Mouse (Mus musculus) layer of hippocampus, postnatal 10 days (tissue): ENCODE measurements around the gene Itpkc. TPM values are rescaled to one million over a fixed set of nuclear protein-coding genes. Genes with fewer than 3 reads are reported as not detected.
"Not testable (repeated sequence)": the region's sequence is repeated elsewhere in the genome, so short reads cannot be mapped to it uniquely, and the experiment has no call there.

Source experiments
- DNase-seq, 2 experiments: peaks; one replicate each; pipeline ENCODE4 v3.0.0; 2021; ENCODE audit warnings: low spot score in 2 of 2
- long read RNA-seq: library from polyadenylated mRNA; stranded (forward); transcript quantifications from one replicate; pipeline ENCODE4 v2.0.0, GENCODE M21; 2023
- total RNA-seq, 2 experiments: library from RNA; stranded (reverse); gene quantifications; 2 replicates each; pipeline ENCODE4 v1.2.3; 2021

Gene Itpkc
- 10 to 100 TPM in 1 of 2 experiments, 1 to 10 TPM in 1; 9.5 to 10.8 TPM for total RNA-seq
- long read RNA-seq, transcript Itpkc-201 (7 exons, 3,247 nt): major isoform, 5 of 10 reads
- long read RNA-seq, partial matches to known transcripts: 0 of 10 reads
- long read RNA-seq, other reads (novel, unspliced or antisense): 5 of 10 reads

DNA sequence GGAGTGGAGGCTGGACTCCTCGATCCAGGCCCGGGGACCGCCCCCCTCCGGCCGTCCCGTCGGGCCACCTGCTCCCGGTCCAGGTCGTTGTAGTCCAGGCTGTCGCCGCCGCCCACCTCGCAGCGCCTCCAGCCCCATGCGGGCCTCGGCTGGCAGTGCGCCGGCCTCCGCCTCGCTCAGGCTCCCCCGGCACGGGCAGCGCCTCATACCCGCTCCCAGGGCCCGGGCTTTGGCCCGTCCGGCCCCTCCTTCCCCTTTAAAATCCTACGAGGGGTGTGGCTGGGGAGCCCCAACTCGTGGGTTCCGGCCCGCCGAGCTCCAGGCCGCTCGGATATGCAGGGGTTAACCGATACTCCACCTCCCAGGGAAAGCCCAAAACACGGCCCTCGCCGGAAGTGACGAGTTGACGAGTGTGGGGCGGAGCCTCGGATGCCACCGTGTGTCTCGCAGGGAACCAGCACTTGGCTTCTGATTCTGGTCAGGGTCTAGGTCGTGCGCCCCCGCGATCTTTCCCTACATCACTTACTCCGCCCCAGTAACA is at the start of gene Itpkc:
TSS of gene Itpkc (minus strand) at position 381 of the 541 bp plus-strand sequence.
- DNase-seq: peak; percentile 91 to 92

DNA sequence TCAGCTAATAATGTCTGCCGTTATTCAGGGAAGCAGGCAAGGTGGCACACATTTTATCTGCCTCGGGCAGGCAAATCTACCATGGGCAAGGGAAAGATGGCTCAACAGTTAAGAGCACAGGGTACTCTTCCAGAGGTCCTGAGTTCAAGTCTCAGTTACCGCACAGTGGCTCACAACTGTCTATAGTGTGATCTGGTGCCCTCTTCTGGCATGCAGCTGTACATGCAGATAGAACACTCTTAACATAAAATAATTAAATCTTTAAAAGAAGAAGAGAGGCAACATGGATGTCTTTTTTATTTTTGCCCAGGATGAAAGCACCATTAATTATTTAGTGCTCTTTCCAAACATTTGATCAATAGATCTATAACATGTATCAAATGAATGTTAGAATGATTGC is 48.7 kb upstream of the Itpkc start:
- DNase-seq: no peak

DNA sequence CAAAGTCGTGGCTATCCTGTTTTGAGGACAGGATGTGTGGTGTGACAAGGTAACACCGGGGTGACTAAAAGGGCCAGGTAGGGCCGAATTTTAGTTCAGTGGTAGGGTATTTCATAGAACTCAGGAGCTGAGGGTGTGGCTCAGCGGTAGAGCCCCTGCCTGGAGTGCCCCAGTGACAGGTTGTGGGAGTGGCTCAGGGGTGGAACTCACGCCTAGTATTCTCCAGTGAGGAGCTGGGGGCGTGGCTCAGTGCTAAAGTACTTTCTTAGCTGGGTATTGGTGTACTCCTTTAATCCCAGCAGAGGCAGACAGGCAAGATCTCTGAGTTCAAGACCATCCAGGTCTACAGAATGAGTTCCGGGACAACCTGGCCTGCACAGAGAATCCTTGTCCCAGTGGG is 47.6 kb upstream of the Itpkc start:
- no peak for DNase-seq

DNA sequence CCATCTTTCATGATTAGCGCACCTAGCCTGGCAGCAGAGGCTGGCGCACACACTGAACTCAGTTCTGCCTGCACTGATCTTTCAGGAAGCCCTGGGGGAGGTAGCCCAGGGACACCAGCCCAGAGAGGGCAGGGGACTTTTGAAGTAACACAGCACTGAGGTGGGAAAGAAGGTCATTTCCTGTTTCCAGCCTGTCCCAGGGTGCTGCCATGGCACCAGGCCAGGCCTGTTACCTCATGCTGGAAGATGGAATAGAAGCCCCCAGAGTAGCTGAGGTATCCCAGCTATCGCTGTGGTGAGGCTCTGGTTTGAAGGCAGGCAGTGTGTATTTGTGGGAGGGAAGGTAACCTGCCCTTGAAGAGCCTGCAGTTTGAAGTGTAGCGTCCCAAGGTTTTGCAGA is 46.5 kb upstream of the Itpkc start:
- no peak for DNase-seq

DNA sequence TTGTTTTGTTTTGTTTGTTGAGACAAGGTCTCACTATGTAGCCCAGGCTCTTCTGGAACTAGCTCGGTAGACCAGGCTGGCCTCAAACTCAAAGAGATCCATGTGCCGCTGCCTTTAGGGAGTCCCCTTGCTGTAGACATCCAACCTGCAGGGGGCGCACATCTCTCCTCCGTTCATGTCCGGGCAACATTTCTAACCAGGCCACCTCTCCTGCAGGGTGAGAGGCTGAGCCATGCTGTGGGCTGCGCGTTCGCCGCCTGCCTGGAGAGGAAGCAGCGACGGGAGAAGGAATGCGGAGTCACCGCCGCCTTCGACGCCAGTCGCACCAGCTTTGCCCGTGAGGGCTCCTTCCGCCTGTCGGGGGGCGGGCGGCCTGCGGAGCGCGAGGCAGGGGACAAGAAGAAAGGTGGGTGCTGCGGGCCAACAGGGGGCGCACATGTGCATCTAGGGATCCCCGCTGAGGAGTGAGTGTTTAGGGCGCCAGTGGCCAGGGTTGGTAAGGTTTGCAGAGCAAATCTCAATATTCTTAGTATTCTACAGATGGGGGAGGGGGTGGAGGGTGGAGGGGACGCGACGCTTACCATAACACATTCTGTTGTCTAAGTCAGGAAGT is 45.4 kb upstream of the Itpkc start:
- DNase-seq: no peak

DNA sequence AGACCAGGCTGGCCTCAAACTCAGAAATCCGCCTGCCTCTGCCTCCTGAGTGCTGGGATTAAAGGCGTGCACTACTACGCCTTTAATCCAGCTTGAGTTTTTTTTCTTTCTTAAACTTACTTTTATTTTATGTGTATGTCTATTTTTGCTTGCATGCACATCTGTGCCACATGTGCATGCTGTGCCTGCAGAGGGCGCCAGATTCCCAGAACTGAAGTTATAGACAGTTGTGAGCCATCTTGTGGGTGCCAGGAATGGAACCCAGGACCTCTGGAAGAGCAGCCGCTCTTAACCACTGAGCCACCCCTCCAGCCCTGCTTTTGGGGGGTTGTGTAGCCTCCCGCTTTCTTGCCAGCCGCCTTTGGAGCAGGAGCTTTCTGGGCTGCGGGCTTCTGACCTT is 43.0 kb upstream of the Itpkc start:
- DNase-seq: no peak

DNA sequence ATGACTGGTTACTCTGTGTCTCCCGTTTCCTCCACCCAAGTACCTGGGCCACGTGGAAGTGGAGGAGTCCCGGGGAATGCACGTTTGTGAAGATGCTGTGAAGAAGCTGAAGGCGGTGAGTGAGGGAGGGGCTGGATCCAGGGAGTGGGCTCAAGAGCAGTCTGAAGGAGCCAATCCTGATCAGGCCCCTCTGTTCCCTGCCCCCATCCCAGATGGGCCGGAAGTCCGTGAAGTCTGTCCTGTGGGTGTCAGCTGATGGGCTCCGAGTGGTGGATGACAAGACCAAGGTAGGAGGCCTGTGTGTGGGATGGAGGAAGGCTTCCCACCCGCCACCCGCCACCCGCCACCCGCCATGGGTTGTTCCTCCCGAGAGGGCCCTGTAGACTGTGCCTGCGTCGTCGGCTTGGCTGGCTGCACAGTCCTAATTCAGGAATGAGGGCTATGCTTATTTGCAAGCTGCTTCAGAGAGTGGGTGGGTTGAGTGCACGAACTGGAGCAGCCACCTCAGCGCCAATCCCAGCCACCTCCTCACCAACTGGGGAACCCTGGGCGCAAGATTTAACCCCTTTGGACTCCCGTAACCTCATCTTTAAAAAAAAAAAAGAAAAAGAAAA is 38.2 kb upstream of the Itpkc start:
- DNase-seq: no peak

DNA sequence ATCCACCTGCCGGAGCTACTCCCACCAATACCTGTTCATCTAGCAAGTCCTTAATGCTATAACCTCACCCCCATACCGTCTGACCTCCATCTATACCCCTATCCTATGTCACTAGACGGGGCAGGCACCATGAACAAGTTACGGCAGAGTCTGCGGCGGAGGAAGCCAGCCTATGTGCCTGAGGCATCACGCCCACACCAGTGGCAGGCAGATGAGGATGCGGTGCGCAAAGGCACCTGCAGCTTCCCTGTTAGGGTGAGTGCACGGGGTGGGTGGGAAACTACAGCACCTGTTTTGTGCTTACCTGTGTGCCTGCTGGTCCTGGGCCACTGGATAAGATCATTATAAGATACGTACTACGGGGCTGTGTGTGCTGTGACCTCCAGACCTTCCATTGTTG is 36.3 kb upstream of the Itpkc start:
- DNase-seq: no peak

DNA sequence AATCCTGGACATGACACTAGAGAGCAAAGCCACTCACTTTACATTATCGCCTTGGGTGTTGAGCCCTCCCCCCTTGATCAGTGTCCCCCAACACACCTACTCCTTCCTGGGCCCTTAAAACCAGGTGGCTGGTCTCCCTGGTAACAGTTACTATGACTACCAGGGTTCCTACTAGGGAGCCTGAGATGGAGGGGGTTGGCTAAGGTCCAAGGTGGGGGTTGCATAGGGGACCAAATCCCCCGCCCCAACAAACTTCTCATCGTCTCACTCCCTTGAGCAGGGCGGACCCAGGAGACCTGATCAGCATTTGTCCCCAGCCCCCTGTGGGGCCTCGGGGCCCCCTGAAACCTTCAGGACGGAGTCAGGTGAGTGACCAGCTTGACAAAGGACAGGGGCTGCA is 33.4 kb upstream of the Itpkc start:
- DNase-seq: no peak

DNA sequence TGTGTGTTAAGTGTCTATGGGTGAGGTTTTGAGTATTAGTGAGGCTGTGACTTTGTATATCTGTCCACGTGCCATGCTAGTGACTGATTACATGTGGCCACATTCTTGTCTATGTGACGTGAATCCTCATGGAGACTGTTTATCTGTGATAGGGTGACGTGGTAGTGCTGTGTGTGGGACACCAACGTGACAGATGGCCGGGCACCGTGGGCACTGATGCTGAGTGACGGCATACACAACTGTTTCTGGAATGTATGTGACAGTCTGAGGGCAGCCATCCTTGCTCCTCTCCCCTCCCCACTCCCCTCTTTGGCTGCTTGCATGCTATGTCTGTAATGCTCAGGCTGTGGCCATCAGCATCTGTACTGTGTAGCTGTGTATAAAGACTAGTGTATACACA is 32.4 kb upstream of the Itpkc start:
- DNase-seq: no peak

DNA sequence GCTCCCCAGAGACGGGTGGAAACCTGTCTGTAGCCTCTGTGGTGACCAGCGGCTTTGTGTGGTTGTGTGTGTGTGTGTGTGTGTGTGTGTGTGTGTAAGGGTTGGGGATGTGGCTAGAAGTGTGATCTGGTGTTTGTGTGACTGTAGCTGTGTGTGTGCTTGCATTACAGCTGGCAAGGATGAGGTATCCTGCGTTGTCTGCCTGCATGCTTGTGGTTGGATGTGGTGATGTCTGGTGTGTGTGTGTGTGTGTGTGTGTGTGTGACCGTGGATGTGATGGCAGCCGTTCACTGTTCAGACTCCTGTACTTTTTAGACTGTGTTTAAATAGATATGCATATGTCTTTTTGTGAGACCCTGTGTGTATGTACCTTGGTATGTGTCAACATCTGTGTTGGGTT is 31.3 kb upstream of the Itpkc start:
- DNase-seq: no peak

DNA sequence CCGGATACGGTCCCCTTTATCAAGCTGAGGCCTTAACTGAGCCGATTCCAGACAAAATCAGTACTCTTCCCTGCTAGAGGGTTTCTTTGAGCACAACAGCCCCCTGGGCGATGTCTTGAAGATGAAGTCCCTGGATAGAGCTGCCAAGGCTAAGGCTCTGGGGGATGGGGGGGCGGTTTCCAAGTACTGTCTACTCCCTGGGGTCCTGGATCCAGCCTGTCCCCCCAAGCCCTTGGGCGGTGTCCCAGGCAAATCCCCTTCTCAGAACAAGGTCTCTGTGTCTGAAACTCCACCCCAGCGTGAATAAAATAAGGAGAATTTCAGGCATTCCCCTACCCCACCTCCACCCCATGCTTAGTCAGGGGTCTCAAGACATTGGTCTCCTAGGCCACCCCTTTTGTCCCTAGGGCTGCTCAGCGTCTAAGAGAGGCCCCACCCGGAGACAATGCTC is 30.8 kb upstream of the Itpkc start:
- peak in 1 of 2 experiments; percentile 55 for DNase-seq

DNA sequence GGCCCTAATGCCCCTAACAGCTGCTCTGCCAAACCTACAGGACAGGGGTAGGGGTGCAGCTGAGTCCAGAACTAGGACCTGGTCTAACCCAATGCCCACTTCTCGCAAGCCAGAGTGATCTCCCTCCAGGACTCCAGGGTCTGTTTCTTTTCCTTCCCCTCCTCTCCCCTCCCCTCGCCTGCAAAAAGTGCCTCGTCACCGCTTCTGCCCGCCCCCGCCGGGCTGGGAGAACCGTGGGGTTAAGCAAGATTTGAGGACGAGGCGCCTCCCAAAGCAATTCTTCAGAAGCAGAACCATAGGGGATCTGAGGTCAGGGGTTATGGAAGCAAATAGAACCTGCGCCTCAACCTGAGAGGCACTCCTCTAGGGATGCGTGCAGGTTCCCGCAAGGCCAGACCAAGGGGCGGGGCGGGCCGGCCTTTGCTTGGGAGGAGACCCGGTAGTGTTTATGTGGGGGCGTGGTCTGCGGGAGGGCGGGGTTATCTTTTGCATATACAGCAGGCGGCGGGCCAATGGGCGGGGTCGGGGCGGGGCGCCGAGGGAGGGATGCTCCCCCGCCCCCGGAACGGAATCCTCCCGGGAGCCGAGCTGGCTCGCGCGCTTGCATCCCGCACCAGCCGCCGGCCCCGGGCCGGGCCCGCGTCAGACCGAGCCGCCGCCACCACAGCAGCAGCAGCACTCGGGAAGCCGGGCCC is 29.9 kb upstream of the Itpkc start, which contains the start of gene Numbl:
TSS of gene Numbl (plus strand) at position 229 of the 695 bp plus-strand sequence.
- DNase-seq: peak; percentile 87 to 93

DNA sequence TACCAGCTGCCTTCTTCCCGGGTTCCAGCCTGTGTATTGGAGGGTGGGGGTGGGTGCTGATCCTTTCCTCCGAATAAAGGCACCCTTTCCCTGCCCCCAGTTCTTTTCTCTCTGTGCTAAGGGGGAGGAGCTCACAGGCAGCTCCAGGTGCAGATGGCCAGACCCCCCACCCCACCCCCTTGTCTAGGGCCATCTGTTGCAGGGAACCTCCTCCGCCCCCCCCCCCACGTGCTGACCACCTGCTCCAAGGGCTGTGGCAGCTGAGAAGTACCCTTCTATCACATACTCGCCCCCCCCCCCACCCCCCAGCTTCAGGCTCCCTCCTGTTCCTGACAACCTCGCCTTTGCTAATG is 29.4 kb upstream of the Itpkc start:
- DNase-seq: no peak

DNA sequence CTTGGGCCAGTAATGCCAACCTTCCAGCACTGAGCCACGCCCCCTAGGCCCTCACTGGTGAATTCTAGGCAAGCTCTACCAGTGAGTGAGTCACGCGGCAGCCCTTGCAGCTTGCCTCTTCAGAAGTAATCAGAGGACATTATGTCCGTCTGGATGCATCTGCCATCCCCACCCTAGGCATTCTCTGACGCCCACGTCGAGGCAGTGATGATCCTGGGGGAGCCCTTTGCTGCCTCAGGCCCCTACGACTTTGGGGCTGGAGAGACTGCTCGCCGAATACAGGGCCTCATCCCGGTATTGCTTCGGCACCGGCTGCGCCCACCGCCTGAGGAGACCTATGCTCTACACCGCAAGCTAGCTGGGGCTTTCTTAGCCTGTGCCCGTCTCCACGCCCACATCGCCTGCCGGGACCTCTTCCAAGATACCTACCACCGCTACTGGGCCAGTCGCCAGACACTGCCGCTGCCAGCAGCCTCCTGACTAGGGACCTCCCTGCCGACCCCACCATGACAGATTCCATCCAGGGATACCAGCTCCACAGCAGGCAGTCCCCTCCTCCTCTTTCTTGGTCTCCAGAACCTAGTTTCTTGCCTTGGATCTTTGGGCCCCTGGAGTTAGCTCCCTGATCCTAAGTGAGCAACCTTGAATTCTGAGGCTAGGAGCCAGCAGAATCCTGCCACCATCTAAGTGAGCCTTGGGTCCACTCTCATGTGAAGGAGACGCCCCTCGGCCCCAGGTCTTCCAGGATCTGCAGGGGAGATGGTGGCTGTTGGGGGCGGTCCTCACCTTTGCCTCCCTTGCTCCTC is 28.8 kb upstream of the Itpkc start:
- peak; percentile 74 to 76 for DNase-seq

DNA sequence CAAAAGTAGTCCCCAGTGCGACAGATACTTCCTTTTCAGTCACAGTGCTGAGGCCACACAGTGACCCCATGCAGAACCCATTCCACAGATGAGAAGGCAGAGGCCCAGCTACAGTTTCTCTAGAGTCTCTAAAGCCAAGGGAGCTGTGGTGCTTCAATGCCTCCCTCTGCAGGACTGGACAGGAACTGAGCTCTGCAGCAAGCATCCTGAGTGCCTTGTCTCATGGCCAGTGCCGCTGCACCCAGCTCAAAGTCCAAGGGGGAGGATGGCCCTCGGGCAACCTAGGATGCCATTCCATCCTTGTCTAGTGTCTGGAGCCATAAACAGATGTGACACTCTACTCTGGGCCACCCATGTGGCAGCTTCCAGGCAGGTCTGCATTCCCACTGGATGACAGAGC is 27.3 kb upstream of the Itpkc start:
- no peak for DNase-seq

DNA sequence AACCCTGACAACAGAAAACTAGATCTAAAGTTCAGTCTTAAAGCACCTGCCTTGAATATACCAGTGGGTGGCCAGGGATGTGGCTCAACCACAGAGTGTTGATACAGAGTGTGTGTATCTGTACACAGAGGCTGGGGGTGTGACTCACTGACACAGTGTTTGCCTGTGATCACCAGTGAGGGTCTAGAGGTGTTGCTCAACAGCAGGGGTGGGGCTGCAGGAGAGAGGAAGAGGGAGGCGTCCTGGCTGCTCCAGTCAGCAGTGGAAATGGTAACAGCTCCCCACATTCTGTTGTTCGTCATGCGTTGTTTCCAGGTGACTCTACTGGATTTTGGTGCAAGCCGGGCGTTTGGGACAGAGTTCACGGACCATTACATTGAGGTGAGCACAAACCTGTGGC is 23.5 kb upstream of the Itpkc start:
- DNase-seq: no peak

DNA sequence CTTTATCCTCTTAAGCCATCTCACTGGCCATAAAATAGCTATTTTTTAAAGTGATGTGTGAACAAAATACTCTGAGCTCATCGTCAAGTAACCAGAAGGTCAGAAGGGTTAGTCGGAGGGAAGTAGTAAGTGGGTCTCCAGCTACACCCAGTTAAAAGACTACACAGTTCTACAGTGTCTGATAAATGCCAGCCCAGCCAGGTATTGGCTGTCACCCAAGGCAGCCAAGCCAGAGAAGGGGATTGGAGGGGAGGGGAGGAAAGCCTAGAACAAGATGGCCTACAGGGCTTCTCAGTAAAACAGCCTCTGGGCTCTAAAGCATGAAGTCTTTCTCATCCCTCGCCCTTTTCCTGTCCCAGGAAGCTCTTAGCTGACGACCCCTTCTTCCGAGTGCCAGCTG is 21.5 kb upstream of the Itpkc start:
- DNase-seq: no peak

DNA sequence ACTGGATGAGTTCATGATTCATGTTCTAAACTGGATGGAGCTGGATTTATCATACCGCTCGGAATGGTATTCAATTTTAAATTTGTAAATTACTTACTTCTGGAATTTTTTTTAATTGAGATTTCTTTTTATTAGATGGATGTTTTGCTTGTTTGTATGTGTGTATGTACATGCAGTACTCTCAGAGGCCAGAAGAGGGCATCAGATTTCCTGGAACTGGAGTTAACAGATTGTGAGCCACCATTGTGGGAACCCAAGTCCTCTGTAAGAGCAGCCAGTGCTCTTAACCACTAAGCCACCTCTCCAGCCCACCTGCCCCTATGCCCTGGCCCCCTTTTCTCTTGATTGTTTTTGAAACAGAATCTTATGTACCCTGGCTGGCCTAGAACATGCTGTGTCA is 20.7 kb upstream of the Itpkc start:
- DNase-seq: no peak

DNA sequence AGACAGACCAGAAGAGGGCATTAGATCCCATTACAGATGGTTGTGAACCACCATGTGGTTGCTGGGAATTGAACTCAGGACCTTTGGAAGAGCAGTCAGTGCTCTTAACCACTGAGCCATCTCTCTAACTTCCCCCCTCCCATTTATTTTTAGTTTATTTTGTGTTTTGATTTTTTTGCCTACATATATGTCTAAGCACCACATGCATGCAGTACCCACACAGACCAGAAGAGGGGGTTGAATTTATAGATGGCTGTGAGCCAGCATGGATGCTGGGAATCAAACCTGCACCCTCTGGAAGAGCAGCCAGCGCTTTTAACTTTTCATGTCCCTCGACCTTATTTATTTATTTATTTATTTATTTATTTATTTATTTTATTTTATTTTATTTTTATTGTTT is 15.6 kb upstream of the Itpkc start:
- not testable (repeated sequence) for DNase-seq

DNA sequence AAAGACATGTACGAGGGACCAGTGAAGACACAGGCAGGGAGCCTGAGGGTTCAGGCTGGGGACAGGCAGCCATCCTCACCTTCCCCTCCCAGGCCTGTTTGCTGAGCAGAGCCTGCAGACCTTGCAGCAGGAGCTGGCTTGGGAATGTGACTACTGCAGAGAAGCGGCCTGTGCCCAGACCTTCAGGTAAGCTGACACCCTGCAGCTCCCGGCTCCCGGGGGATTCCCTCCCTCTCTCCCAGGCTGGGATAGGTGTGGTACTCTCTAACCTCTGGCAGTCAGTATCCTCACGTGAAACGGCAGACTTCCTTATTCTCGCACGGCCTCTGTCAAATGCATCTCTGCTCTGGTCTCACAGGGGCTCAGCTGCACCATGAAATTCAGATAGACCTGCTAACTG is 14.8 kb upstream of the Itpkc start:
- no peak for DNase-seq
